Mouse (Mus musculus) heart, postnatal 4 days (tissue): Measurements from ENCODE around the gene Tsc22d4. TPM values are rescaled to one million over a fixed set of nuclear protein-coding genes. Genes with fewer than 3 reads are reported as not detected.
A peak's percentile ranks its signal among the peaks of the same experiment; 100 is the strongest.

Source experiments
- DNase-seq: peaks from one replicate; pipeline ENCODE4 v3.0.0; 2021
- total RNA-seq, 2 experiments: library from RNA; stranded (reverse); gene quantifications; 2 replicates each; pipeline ENCODE4 v1.2.3; 2021

The Tsc22d4 gene
- total RNA-seq: 100 to 1,000 TPM; 230 to 231 TPM

GRCm38 (mm10) chr5:137745214-137746171 lies at the start of gene Tsc22d4:
Tsc22d4 (plus strand) TSS chr5:137745730.
- DNase-seq: peak; percentile 97

- no peak for DNase-seq
These were observed 49.6 kb upstream of the Tsc22d4 start for GRCm38 (mm10) chr5:137695930-137696329.

GRCm38 (mm10) chr5:137699080-137699479 lies 46.5 kb upstream of the Tsc22d4 start:
- no peak for DNase-seq

GRCm38 (mm10) chr5:137699850-137700249 lies 45.7 kb upstream of the Tsc22d4 start:
- no peak for DNase-seq

GRCm38 (mm10) chr5:137705242-137705641 lies 40.3 kb upstream of the Tsc22d4 start:
- no peak for DNase-seq

GRCm38 (mm10) chr5:137706913-137707633 lies 38.5 kb upstream of the Tsc22d4 start:
- peak; percentile 68 for DNase-seq

GRCm38 (mm10) chr5:137713454-137713853 lies 32.1 kb upstream of the Tsc22d4 start:
- DNase-seq: no peak

- DNase-seq: no peak
These were observed 29.8 kb upstream of the Tsc22d4 start for GRCm38 (mm10) chr5:137715685-137716084.

- no peak for DNase-seq
These were observed 27.3 kb upstream of the Tsc22d4 start for GRCm38 (mm10) chr5:137718020-137718790.

GRCm38 (mm10) chr5:137719088-137719487 lies 26.4 kb upstream of the Tsc22d4 start:
- DNase-seq: peak; percentile 26

GRCm38 (mm10) chr5:137720558-137721164 lies 24.9 kb upstream of the Tsc22d4 start:
- DNase-seq: peak; percentile 59

GRCm38 (mm10) chr5:137723840-137724239 lies 21.7 kb upstream of the Tsc22d4 start:
- DNase-seq: no peak

GRCm38 (mm10) chr5:137726767-137727166 lies 18.8 kb upstream of the Tsc22d4 start:
- no peak for DNase-seq

- no peak for DNase-seq
These were observed 11.8 kb upstream of the Tsc22d4 start for GRCm38 (mm10) chr5:137733638-137734288.

- no peak for DNase-seq
These were observed 11.1 kb upstream of the Tsc22d4 start for GRCm38 (mm10) chr5:137734289-137735061.

GRCm38 (mm10) chr5:137737400-137737940 lies 8.1 kb upstream of the Tsc22d4 start:
- DNase-seq: no peak

- no peak for DNase-seq
These were observed 7.0 kb upstream of the Tsc22d4 start for GRCm38 (mm10) chr5:137738516-137738915.

- no peak for DNase-seq
These were observed 6.1 kb upstream of the Tsc22d4 start for GRCm38 (mm10) chr5:137739471-137739870.

GRCm38 (mm10) chr5:137740506-137740905 lies 5.0 kb upstream of the Tsc22d4 start:
- no peak for DNase-seq
